Mouse (Mus musculus) testis, postnatal 14 days (tissue): ENCODE data around the gene Atg101.
A peak's percentile ranks its signal among the peaks of the same experiment; 100 is the strongest.
"Not testable (repeated sequence)": the region's sequence is repeated elsewhere in the genome, so short reads cannot be mapped to it uniquely, and the experiment has no call there.

Source experiments
- DNase-seq: peaks from one replicate; pipeline ENCODE4 v3.0.0; 2021; ENCODE audit warnings: low spot score

Gene Atg101

GRCm38 (mm10) chr15:101315378-101315777, 31.3 kb downstream of the Atg101 start:
- DNase-seq, result no peak

GRCm38 (mm10) chr15:101315832-101316231, 31.8 kb downstream of the Atg101 start:
- DNase-seq, result peak; percentile 81

- no peak for DNase-seq
These were observed 32.3 kb downstream of the Atg101 start for GRCm38 (mm10) chr15:101316279-101316912.

GRCm38 (mm10) chr15:101316913-101317813, 33.1 kb downstream of the Atg101 start:
- no peak for DNase-seq

- no peak for DNase-seq
These were observed 33.9 kb downstream of the Atg101 start for GRCm38 (mm10) chr15:101317814-101318500.

- DNase-seq, result peak; percentile 53
These were observed 35.1 kb downstream of the Atg101 start for GRCm38 (mm10) chr15:101318889-101319765.

- no peak for DNase-seq
These were observed 36.0 kb downstream of the Atg101 start for GRCm38 (mm10) chr15:101320010-101320617.

GRCm38 (mm10) chr15:101320618-101321041, 36.6 kb downstream of the Atg101 start:
- no peak for DNase-seq

GRCm38 (mm10) chr15:101321126-101321525, 37.1 kb downstream of the Atg101 start:
- DNase-seq, result no peak

GRCm38 (mm10) chr15:101322106-101322505, 38.0 kb downstream of the Atg101 start:
- DNase-seq, result no peak

GRCm38 (mm10) chr15:101322640-101323039, 38.6 kb downstream of the Atg101 start:
- no peak for DNase-seq

GRCm38 (mm10) chr15:101323511-101323910, 39.4 kb downstream of the Atg101 start:
- DNase-seq, result no peak

GRCm38 (mm10) chr15:101324409-101324808, 40.3 kb downstream of the Atg101 start:
- not testable (repeated sequence) for DNase-seq

GRCm38 (mm10) chr15:101325991-101326534, 42.0 kb downstream of the Atg101 start:
- peak; percentile 37 for DNase-seq

GRCm38 (mm10) chr15:101327282-101327681, 43.2 kb downstream of the Atg101 start:
- DNase-seq, result peak; percentile 76

GRCm38 (mm10) chr15:101328876-101329563, 44.9 kb downstream of the Atg101 start:
- no peak for DNase-seq

GRCm38 (mm10) chr15:101329564-101329892, 45.5 kb downstream of the Atg101 start:
- DNase-seq, result no peak

GRCm38 (mm10) chr15:101331090-101331489, 47.0 kb downstream of the Atg101 start:
- no peak for DNase-seq

GRCm38 (mm10) chr15:101332370-101332769, 48.3 kb downstream of the Atg101 start:
- DNase-seq, result no peak

- DNase-seq, result no peak
These were observed 49.1 kb downstream of the Atg101 start for GRCm38 (mm10) chr15:101333165-101333564.
